Mouse (Mus musculus) lung, adult 2 months (tissue): ENCODE data around the gene Cdca3.

Experiments used
- CTCF ChIP-seq: fragments of 200-500 bp; IDR thresholded peaks from 2 replicates; pipeline ENCODE4 v1.5.1; 2011; ENCODE audit warnings: mild to moderate bottlenecking, low read length, control low read depth; ENCODE audit not compliant: insufficient read depth
- POLR2A ChIP-seq: fragments of 200-500 bp; IDR thresholded peaks from 2 replicates; pipeline ENCODE4 v1.6.1; 2011; ENCODE audit warnings: low read depth, mild to moderate bottlenecking, control low read depth, low read length, borderline replicate concordance; ENCODE audit errors: extremely low read depth

- TF ChIP-seq POLR2A (no peak), CTCF (no peak)
Observed at GRCm38 (mm10) chr6:124817971-124818370, 11.4 kb upstream of the Cdca3 start.
